8 mouse cellular contexts compared by ENCODE assay signal in genomic region chr12:59040851-59041250, GRCm38 (mm10). TPM values are rescaled to one million over a fixed set of nuclear protein-coding genes. Genes with fewer than 3 reads are reported as not detected.
DNase-seq lines count a peak whose midpoint lies in the region; ATAC-seq and TF ChIP-seq lines count a peak whose summit lies in the region.

No protein-coding gene starts in this region.

- peaks cover 29% of the 10 kb centered on the region for H3K36me3 ChIP-seq in heart, postnatal 0 days (replicated peaks; ENCODE audit: control insufficient read depth, insufficient read depth, low read length)
- H3K36me3 ChIP-seq in liver, embryonic 14.5 days (replicated peaks; ENCODE audit: control insufficient read depth, insufficient read depth, low read depth): peaks cover 22% of the 10 kb centered on the region
- H3K36me3 ChIP-seq in stomach, postnatal 0 days (ENCODE audit: control insufficient read depth, insufficient read depth, low read length): peaks cover 5% of the 10 kb centered on the region; the same call in 1 of the 2 replicates

- peaks cover 3% of the 10 kb centered on the region; the same call in 1 of the 2 replicates for H3K4me1 ChIP-seq in heart, postnatal 0 days (ENCODE audit: control insufficient read depth, insufficient read depth)
- H3K4me1 ChIP-seq in liver, embryonic 14.5 days (replicated peaks; ENCODE audit: control insufficient read depth in 2 of 2, insufficient read depth in 2 of 2, low read length in 1 of 2): peaks cover 0 to 7% of the 10 kb centered on the region in 2 experiments; a peak in 2 of 4 replicates
- H3K4me1 ChIP-seq in stomach, postnatal 0 days (replicated peaks; ENCODE audit: control insufficient read depth, insufficient read depth): no peaks in the 10 kb centered on the region

- no peak for TF ChIP-seq EP300 in heart, postnatal 0 days (IDR thresholded peaks at IDR 0.05; ENCODE audit: low read depth)
- no peak for TF ChIP-seq EP300 in liver, embryonic 14.5 days (IDR thresholded peaks at IDR 0.05; ENCODE audit: low read depth)
- TF ChIP-seq EP300 in stomach, postnatal 0 days (optimal IDR thresholded peaks at IDR 0.05): no peak

- WGBS in heart, postnatal 0 days: 34% methylated on average over 7 of the region's 7 CpGs
- WGBS in liver, embryonic 14.5 days (ENCODE audit: insufficient replicate concordance): 10% methylated on average over 7 of the region's 7 CpGs
- 39% methylated on average over 7 of the region's 7 CpGs for WGBS in stomach, postnatal 0 days

- ATAC-seq in heart, postnatal 0 days (ENCODE audit: insufficient read depth, low read depth): no peak
- peak; percentile 54 for ATAC-seq in liver, embryonic 14.5 days (ENCODE audit: insufficient read depth)
- ATAC-seq in stomach, postnatal 0 days (ENCODE audit: low FRiP score, low TSS enrichment): peak; percentile 33; the same call in 1 of the 2 replicates

- no peak for DNase-seq in heart, postnatal 0 days (ENCODE audit: low spot score)
- no peak for DNase-seq in heart, adult 11 months
- DNase-seq in spleen, postnatal 36 days (ENCODE audit: low spot score in 2 of 2): peak; percentile 29 to 30
- no peak for DNase-seq in spleen, postnatal 14 days (ENCODE audit: low spot score in 2 of 2)
- DNase-seq in liver, embryonic 14.5 days (ENCODE audit: low read depth in 3 of 3, low spot score in 3 of 3): no peak
- DNase-seq in stomach, postnatal 0 days (ENCODE audit: low spot score): no peak
- no peak for DNase-seq in adrenal gland, postnatal 36 days
- no peak for DNase-seq in layer of hippocampus, adult 8-10 months (ENCODE audit: low spot score in 2 of 2)

- H3K4me3 ChIP-seq in heart, postnatal 0 days (ENCODE audit: low read depth, low read length): no peak overlapping the region
- no peak overlapping the region for H3K4me3 ChIP-seq in liver, embryonic 14.5 days (ENCODE audit: insufficient read depth in 1 of 2, low read depth in 2 of 2, low read length in 2 of 2)
- no peak overlapping the region for H3K4me3 ChIP-seq in stomach, postnatal 0 days (ENCODE audit: low read depth, low read length)

- H3K9ac ChIP-seq in heart, postnatal 0 days (replicated peaks; ENCODE audit: low read depth, low read length): no peak overlapping the region
- H3K9ac ChIP-seq in liver, embryonic 14.5 days (replicated peaks): no peak overlapping the region
- H3K9ac ChIP-seq in stomach, postnatal 0 days (ENCODE audit: low read length): no peak overlapping the region

- H3K27me3 ChIP-seq in heart, postnatal 0 days (ENCODE audit: control insufficient read depth, insufficient read depth, low read length): no peaks in the 10 kb centered on the region
- H3K27me3 ChIP-seq in liver, embryonic 14.5 days (ENCODE audit: control insufficient read depth, insufficient read depth, low read length): no peaks in the 10 kb centered on the region
- H3K27me3 ChIP-seq in stomach, postnatal 0 days (ENCODE audit: control insufficient read depth, insufficient read depth, low read length): no peaks in the 10 kb centered on the region

- H3K27ac ChIP-seq in heart, postnatal 0 days (ENCODE audit: low read depth): peak overlapping the region; percentile 91
- H3K27ac ChIP-seq in liver, embryonic 14.5 days: peak overlapping the region; percentile 12
- H3K27ac ChIP-seq in stomach, postnatal 0 days (replicated peaks): peak overlapping the region; percentile 93

- no peak overlapping the region for H3K4me2 ChIP-seq in heart, postnatal 0 days (ENCODE audit: low read depth, low read length)
- H3K4me2 ChIP-seq in liver, embryonic 14.5 days (ENCODE audit: low read depth): no peak overlapping the region
- no peak overlapping the region for H3K4me2 ChIP-seq in stomach, postnatal 0 days (replicated peaks; ENCODE audit: low read depth)

- no peaks in the 10 kb centered on the region for H3K9me3 ChIP-seq in heart, postnatal 0 days (replicated peaks; ENCODE audit: control insufficient read depth, low read length)
- no peaks in the 10 kb centered on the region for H3K9me3 ChIP-seq in liver, embryonic 14.5 days (ENCODE audit: control insufficient read depth, low read length)
- no peaks in the 10 kb centered on the region for H3K9me3 ChIP-seq in stomach, postnatal 0 days (ENCODE audit: control insufficient read depth, low read length)

- TF ChIP-seq CTCF in heart, postnatal 0 days (IDR thresholded peaks at IDR 0.05; ENCODE audit: low read depth): no peak
- TF ChIP-seq CTCF in liver, embryonic 14.5 days (IDR thresholded peaks at IDR 0.05; ENCODE audit: low read depth): no peak
- TF ChIP-seq CTCF in stomach, postnatal 0 days (IDR thresholded peaks at IDR 0.05; ENCODE audit: low read depth): no peak

RNA-seq across cellular contexts. Expression of gene Trappc6b, which starts 20.4 kb away (rescaled TPM):
- total RNA-seq in heart, postnatal 0 days (2014; rRNA removed; ENCODE audit: low replicate concordance): 23.2 and 57.8 TPM in 2 replicates
- polyA plus RNA-seq in heart, postnatal 0 days (2015; fragmentation: Nextera tagmentation; extraction: Ambion mirVana): 95.4 and 96.6 TPM in 2 replicates
- 26.8 and 36.4 TPM in 2 replicates for polyA plus RNA-seq in liver, embryonic 14.5 days (2012; rRNA removed)
- polyA plus RNA-seq in liver, embryonic 14.5 days (2014; fragmentation: Nextera tagmentation; extraction: Ambion mirVana): 32.3 and 34.3 TPM in 2 replicates
- 82.1 and 82.2 TPM in 2 replicates for polyA plus RNA-seq in stomach, postnatal 0 days (2015; fragmentation: Nextera tagmentation; extraction: Ambion mirVana)
- total RNA-seq in adrenal gland, postnatal 36 days (2021): 100 to 1,000 TPM in 1 of 2 experiments, 10 to 100 TPM in 1; 90.7 to 112 TPM
- total RNA-seq in layer of hippocampus, adult 8-10 months (2022): 100 to 1,000 TPM; 101 to 109 (median 106) TPM

RNA-seq across cellular contexts. Expression of gene Pnn, which starts 25.8 kb away (rescaled TPM):
- total RNA-seq in heart, postnatal 0 days (2014; rRNA removed; ENCODE audit: low replicate concordance): 6.7 and 11.8 TPM in 2 replicates
- polyA plus RNA-seq in heart, postnatal 0 days (2015; fragmentation: Nextera tagmentation; extraction: Ambion mirVana): 36.6 and 41.3 TPM in 2 replicates
- 19.2 and 43.8 TPM in 2 replicates for polyA plus RNA-seq in liver, embryonic 14.5 days (2012; rRNA removed)
- polyA plus RNA-seq in liver, embryonic 14.5 days (2014; fragmentation: Nextera tagmentation; extraction: Ambion mirVana): 27.3 and 29.9 TPM in 2 replicates
- polyA plus RNA-seq in stomach, postnatal 0 days (2015; fragmentation: Nextera tagmentation; extraction: Ambion mirVana): 30.2 and 39.2 TPM in 2 replicates
- 10 to 100 TPM; 40.4 to 45.5 TPM for total RNA-seq in adrenal gland, postnatal 36 days (2021)
- total RNA-seq in layer of hippocampus, adult 8-10 months (2022): 10 to 100 TPM; 44.1 to 62.6 (median 55.0) TPM

RNA-seq across cellular contexts. Expression of gene Gemin2, which starts 27.7 kb away (rescaled TPM):
- 3.7 and 4.7 TPM in 2 replicates for total RNA-seq in heart, postnatal 0 days (2014; rRNA removed; ENCODE audit: low replicate concordance)
- polyA plus RNA-seq in heart, postnatal 0 days (2015; fragmentation: Nextera tagmentation; extraction: Ambion mirVana): 16.0 and 16.3 TPM in 2 replicates
- polyA plus RNA-seq in liver, embryonic 14.5 days (2012; rRNA removed): 7.6 and 10.2 TPM in 2 replicates
- polyA plus RNA-seq in liver, embryonic 14.5 days (2014; fragmentation: Nextera tagmentation; extraction: Ambion mirVana): 14.3 and 14.5 TPM in 2 replicates
- polyA plus RNA-seq in stomach, postnatal 0 days (2015; fragmentation: Nextera tagmentation; extraction: Ambion mirVana): 14.8 TPM in 2 replicates
- total RNA-seq in adrenal gland, postnatal 36 days (2021): 1 to 10 TPM; 8.0 to 9.8 TPM
- 1 to 10 TPM; 6.8 to 9.9 (median 9.1) TPM for total RNA-seq in layer of hippocampus, adult 8-10 months (2022)

RNA-seq across cellular contexts. Expression of gene Sec23a, which starts 29.0 kb away (rescaled TPM):
- total RNA-seq in heart, postnatal 0 days (2014; rRNA removed; ENCODE audit: low replicate concordance): 58.9 and 77.7 TPM in 2 replicates
- polyA plus RNA-seq in heart, postnatal 0 days (2015; fragmentation: Nextera tagmentation; extraction: Ambion mirVana): 41.5 and 42.8 TPM in 2 replicates
- 8.0 and 10.6 TPM in 2 replicates for polyA plus RNA-seq in liver, embryonic 14.5 days (2012; rRNA removed)
- polyA plus RNA-seq in liver, embryonic 14.5 days (2014; fragmentation: Nextera tagmentation; extraction: Ambion mirVana): 23.7 and 25.1 TPM in 2 replicates
- 32.4 and 33.7 TPM in 2 replicates for polyA plus RNA-seq in stomach, postnatal 0 days (2015; fragmentation: Nextera tagmentation; extraction: Ambion mirVana)
- total RNA-seq in adrenal gland, postnatal 36 days (2021): 10 to 100 TPM; 40.3 to 51.1 TPM
- 100 to 1,000 TPM in 2 of 4 experiments, 10 to 100 TPM in 2; 90.2 to 114 (median 101) TPM for total RNA-seq in layer of hippocampus, adult 8-10 months (2022)

RNA-seq across cellular contexts. Expression of gene Mia2, which starts 54.7 kb away (rescaled TPM):
- 25.4 and 32.3 TPM in 2 replicates for total RNA-seq in heart, postnatal 0 days (2014; rRNA removed; ENCODE audit: low replicate concordance)
- 43.6 and 43.8 TPM in 2 replicates for polyA plus RNA-seq in heart, postnatal 0 days (2015; fragmentation: Nextera tagmentation; extraction: Ambion mirVana)
- polyA plus RNA-seq in liver, embryonic 14.5 days (2012; rRNA removed): 26.9 and 31.7 TPM in 2 replicates
- polyA plus RNA-seq in liver, embryonic 14.5 days (2014; fragmentation: Nextera tagmentation; extraction: Ambion mirVana): 42.6 and 43.4 TPM in 2 replicates
- polyA plus RNA-seq in stomach, postnatal 0 days (2015; fragmentation: Nextera tagmentation; extraction: Ambion mirVana): 60.1 and 69.4 TPM in 2 replicates
- total RNA-seq in adrenal gland, postnatal 36 days (2021): 100 to 1,000 TPM; 107 to 159 TPM
- 10 to 100 TPM; 47.8 to 51.6 (median 49.6) TPM for total RNA-seq in layer of hippocampus, adult 8-10 months (2022)

Comparison
In these comparisons a context has a peak if more than half of its experiments do, and no peak if none do; other contexts are left out.
1. DNase-seq: peak in spleen, postnatal 36 days (2 of 2); none in heart, postnatal 0 days (single experiment), heart, adult 11 months (single experiment), spleen, postnatal 14 days (0 of 2), liver, embryonic 14.5 days (0 of 3), stomach, postnatal 0 days (single experiment), adrenal gland, postnatal 36 days (0 of 2) and layer of hippocampus, adult 8-10 months (0 of 2).
2. H3K27ac ChIP-seq: peak in every context shown above with its lines; median percentile 93 in stomach, postnatal 0 days; 91 in heart, postnatal 0 days; 12 in liver, embryonic 14.5 days.